Mouse (Mus musculus) testis, adult 2 months (tissue): ENCODE results near the gene Afmid. TPM values are rescaled to one million over a fixed set of nuclear protein-coding genes. Genes with fewer than 3 reads are reported as not detected.

Experiments
- H3K27ac ChIP-seq: fragments of 200-500 bp; 2 replicates; pipeline ENCODE4 v1.5.1; 2012; ENCODE audit warnings: low read depth, low read length; ENCODE audit not compliant: control insufficient read depth, insufficient read depth
- H3K27me3 ChIP-seq: fragments of 200-500 bp; 2 replicates; pipeline ENCODE4 v1.6.1; 2012; ENCODE audit warnings: mild to moderate bottlenecking, low read length, moderate library complexity; ENCODE audit not compliant: control insufficient read depth, insufficient read depth
- H3K36me3 ChIP-seq: fragments of 200-500 bp; 2 replicates; pipeline ENCODE4 v1.6.1; 2012; ENCODE audit warnings: mild to moderate bottlenecking, low read length; ENCODE audit not compliant: control insufficient read depth, insufficient read depth
- H3K4me1 ChIP-seq: fragments of 200-500 bp; 2 replicates; pipeline ENCODE4 v1.6.1; 2012; ENCODE audit warnings: low read length; ENCODE audit not compliant: control insufficient read depth, insufficient read depth
- H3K4me3 ChIP-seq: fragments of 200-500 bp; 2 replicates; pipeline ENCODE4 v1.5.1; 2012; ENCODE audit warnings: low read depth, mild to moderate bottlenecking, low read length, moderate library complexity, mixed read lengths; ENCODE audit not compliant: control insufficient read depth
- CTCF ChIP-seq: fragments of 200-500 bp; IDR thresholded peaks from 2 replicates; pipeline ENCODE4 v1.5.1; 2012; ENCODE audit warnings: low read depth, mild to moderate bottlenecking, inconsistent platforms, low read length, moderate library complexity; ENCODE audit not compliant: control insufficient read depth, insufficient read depth, insufficient replicate concordance
- POLR2A ChIP-seq: fragments of 200-500 bp; IDR thresholded peaks from 2 replicates; pipeline ENCODE4 v1.6.1; 2012; ENCODE audit warnings: low read depth, mild to moderate bottlenecking, inconsistent platforms, low read length, moderate library complexity; ENCODE audit not compliant: control insufficient read depth
- polyA plus RNA-seq: library from polyadenylated mRNA; depleted of rRNA; stranded (reverse); fragments of >200 nt; gene quantifications from 2 replicates; pipeline ENCODE4 v1.2.3, GENCODE M21; 2012

Afmid gene
- polyA plus RNA-seq, 1 experiment, result 5.7 TPM

DNA sequence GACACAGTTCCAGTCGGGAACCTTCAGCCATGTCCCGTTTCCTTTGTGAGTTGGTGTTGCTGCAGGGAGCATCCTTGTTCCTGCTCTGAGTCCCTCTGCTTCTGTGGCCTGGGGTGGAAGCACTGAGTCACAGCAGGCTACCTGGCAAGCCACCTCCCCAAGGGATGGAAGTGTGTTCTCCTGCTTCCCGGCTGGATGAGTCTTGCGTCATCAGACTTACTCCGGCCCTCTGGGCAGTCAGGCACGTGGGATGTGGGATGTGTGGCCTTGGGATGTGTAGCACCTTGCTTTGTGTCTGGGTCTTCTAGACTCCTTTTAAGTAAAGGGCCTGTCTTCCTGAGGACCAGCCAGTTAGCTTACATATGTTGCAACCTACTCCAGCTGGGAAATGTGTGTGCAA, 54.0 kb downstream of the Afmid start:
- no peaks in the 10 kb centered on the region; the same call in none of the 2 replicates for H3K4me1 ChIP-seq
- no peaks in the 10 kb centered on the region for H3K27me3 ChIP-seq
- no peak overlapping the region for H3K27ac ChIP-seq
- TF ChIP-seq CTCF (no peak), POLR2A (no peak)
- H3K4me3 ChIP-seq, result no peak overlapping the region
- H3K36me3 ChIP-seq, result no peaks in the 10 kb centered on the region

DNA sequence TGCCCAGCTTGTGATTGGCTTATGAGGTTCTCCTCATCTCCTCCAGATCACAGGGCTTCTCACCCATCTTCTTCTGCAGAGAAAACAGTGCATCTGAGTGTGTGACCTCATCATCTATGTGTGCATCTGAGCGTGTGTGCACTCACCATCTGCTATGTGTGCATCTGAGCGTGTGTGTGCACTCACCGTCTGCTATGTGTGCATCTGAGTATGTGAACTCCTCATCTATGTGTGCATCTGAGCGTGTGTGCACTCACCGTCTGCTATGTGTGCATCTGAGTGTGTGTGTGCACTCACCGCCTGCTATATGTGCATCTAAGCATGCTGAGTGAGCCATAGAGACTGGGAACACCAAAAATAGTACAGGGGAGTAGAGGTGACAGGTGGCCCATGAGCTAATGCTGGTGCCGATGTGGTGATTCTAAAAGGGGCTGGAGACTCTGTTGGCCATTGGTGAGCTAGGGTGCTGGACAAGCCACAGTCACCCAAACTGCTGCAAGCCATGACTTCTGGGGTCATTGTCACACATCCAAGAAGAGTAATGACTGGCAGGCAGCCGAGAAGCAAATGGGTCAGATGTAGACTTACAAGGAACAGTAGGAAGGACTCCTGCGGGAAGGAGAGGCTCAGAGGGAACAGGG, 54.7 kb downstream of the Afmid start:
- TF ChIP-seq CTCF, result no peak
- TF ChIP-seq POLR2A, result no peak
- H3K4me1 ChIP-seq, result no peaks in the 10 kb centered on the region; the same call in none of the 2 replicates
- no peaks in the 10 kb centered on the region for H3K36me3 ChIP-seq
- H3K27ac ChIP-seq, result no peak overlapping the region
- no peak overlapping the region for H3K4me3 ChIP-seq
- H3K27me3 ChIP-seq, result no peaks in the 10 kb centered on the region

DNA sequence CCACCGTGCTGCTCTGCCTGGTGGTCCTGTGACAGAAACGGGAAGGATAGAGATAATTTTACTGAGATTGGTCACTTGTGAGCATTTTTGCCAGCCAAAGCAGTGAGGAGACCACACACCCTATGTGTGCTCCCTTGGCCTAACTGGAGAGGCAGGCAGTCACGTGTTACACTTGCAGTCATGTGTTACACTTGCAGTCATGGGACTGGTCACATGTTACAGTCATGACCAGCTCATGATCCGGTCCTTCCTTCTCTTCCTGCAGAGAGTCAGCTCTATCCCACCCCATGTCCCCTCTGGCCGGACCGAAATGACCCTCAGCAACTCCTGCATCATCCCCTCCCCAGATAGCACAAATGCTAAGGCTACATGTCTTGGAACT, 55.2 kb downstream of the Afmid start:
- Histone ChIP-seq H3K4me1 (no peaks in the 10 kb centered on the region; the same call in none of the 2 replicates), H3K36me3 (no peaks in the 10 kb centered on the region), H3K27ac (no peak overlapping the region), H3K27me3 (no peaks in the 10 kb centered on the region), H3K4me3 (no peak overlapping the region)
- no peak for TF ChIP-seq CTCF
- TF ChIP-seq POLR2A, result no peak

DNA sequence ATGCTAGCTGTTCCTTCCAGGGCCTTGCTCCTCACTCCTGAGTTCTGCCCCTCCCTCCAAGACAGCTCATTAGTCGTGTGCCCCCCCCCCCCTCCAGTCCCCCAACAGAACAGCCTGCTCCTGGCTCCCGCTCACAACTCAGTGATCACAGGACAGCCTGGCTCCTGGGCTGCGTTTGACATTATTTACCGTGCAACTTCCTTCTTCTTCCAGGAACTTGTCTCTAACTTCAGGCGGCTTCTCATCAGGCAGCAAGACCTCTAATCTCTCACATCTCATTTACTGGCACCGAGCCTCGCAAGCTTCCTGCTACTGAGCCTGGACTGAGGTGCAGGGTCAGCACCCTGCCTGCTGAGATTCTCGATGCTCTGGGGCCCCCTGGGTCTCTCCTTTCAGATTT, 56.1 kb downstream of the Afmid start:
- Histone ChIP-seq H3K36me3 (no peaks in the 10 kb centered on the region), H3K27me3 (no peaks in the 10 kb centered on the region), H3K4me1 (no peaks in the 10 kb centered on the region; the same call in none of the 2 replicates), H3K4me3 (no peak overlapping the region), H3K27ac (no peak overlapping the region)
- TF ChIP-seq CTCF, result no peak
- no peak for TF ChIP-seq POLR2A

DNA sequence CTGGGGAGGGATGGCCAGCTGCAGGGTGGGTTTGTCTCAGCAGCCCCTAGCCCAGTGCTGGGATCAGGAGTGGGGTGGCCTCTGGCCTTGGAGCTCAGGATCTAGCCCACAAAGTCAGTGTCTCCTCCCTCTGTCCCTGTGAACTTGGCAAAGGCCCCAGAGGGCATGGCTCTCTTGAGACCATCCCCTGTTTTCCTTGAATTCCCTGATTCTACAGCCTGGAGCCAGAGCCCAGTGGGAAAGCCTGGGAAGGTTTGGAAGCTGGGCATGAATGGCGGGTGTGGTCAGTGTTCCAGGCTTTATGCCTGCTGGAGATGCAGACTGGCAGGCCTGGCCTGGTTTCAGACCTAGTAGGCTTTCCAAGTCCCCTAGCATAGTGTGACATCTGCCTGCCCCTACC, 56.5 kb downstream of the Afmid start:
- Histone ChIP-seq H3K4me1 (no peaks in the 10 kb centered on the region; the same call in none of the 2 replicates), H3K27me3 (no peaks in the 10 kb centered on the region), H3K4me3 (no peak overlapping the region), H3K27ac (no peak overlapping the region), H3K36me3 (no peaks in the 10 kb centered on the region)
- TF ChIP-seq POLR2A (no peak), CTCF (no peak)

DNA sequence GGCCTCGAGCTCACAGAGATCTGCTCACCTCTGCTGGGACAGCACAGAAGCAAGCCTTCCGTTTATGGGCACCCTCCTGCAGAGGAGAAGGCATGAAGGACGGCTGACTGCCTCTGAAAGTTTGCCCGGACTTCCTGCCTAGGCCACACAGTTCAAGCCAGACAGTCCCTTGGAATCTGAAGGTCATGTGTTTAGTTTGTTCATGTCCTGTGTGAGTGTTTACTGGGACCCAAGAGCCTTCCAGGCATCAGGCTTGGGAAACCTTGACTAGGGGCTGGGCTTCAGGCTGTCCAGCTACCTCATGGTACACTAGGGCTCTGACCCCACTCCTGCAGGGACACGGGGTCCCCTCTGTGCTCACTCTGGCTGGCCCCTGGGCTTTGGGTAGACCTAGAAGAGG, 60.3 kb downstream of the Afmid start:
- Histone ChIP-seq H3K36me3 (no peaks in the 10 kb centered on the region), H3K27me3 (no peaks in the 10 kb centered on the region; the same call in 1 of the 2 replicates), H3K4me3 (no peak overlapping the region), H3K4me1 (peaks cover 20% of the 10 kb centered on the region), H3K27ac (no peak overlapping the region)
- TF ChIP-seq POLR2A (no peak), CTCF (no peak)

DNA sequence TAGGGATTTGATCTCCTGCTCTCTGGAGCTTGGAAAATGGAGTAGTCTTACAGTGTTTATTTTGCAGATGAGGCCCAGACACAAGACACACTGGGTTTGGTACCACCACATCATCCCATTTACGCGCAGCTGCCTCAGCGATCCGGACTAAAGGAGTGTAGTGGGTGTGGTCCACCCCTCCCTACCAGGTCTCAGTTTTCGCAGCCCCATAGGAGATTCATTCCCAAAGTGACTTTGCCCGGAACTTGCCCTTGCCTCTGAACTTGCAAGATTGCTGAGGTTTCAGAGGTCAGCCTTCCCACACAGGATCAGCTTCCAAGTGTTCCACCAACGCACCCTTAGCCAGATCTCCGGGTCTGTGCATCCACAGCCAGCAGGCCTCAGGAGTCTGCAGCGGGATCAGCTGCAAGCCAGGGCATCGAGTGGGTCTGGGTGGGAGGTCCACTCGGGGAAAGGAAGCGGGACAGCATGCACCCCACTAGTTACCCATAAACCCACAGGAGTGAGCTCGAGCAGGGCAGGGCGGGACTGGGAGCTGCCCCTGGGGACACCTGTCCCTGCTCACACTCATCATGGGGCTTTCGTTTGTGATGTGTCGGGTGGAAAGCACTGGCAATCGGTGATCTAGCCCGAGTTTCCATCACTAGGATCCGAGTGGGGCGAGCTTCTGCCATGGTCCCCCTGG, 62.6 kb downstream of the Afmid start:
- Histone ChIP-seq H3K27me3 (no peaks in the 10 kb centered on the region; the same call in 1 of the 2 replicates), H3K36me3 (no peaks in the 10 kb centered on the region), H3K4me1 (peaks cover 28% of the 10 kb centered on the region), H3K27ac (no peak overlapping the region), H3K4me3 (no peak overlapping the region)
- TF ChIP-seq POLR2A, result no peak
- no peak for TF ChIP-seq CTCF
